Mouse (Mus musculus) limb, embryonic 15.5 days (tissue): Measurements from ENCODE around the gene Vwa3b. TPM values are rescaled to one million over a fixed set of nuclear protein-coding genes. Genes with fewer than 3 reads are reported as not detected.
A peak's percentile ranks its signal among the peaks of the same experiment; 100 is the strongest.

Experiments used
- ATAC-seq: fragments of 200-750 bp; cut with Nextera tagmentation; 2 replicates; pipeline ENCODE4 v1.8.0; 2017; ENCODE audit warnings: low read depth, moderate TSS enrichment; ENCODE audit not compliant: insufficient number of reproducible peaks, low FRiP score, low TSS enrichment
- H3K27ac ChIP-seq: fragments of 300-500 bp; sonication (generic); 2 replicates; pipeline ENCODE4 v1.5.1; 2015; ENCODE audit warnings: moderate library complexity, mild to moderate bottlenecking, inconsistent platforms
- H3K27me3 ChIP-seq: fragments of 300-500 bp; sonication (generic); 2 replicates; pipeline ENCODE4 v1.6.1; 2015; ENCODE audit warnings: inconsistent platforms
- H3K36me3 ChIP-seq: fragments of 300-500 bp; sonication (generic); 2 replicates; pipeline ENCODE4 v1.6.1; 2015; ENCODE audit warnings: inconsistent platforms
- H3K4me1 ChIP-seq: fragments of 300-500 bp; sonication (generic); 2 replicates; pipeline ENCODE4 v1.6.1; 2015; ENCODE audit warnings: inconsistent platforms
- H3K4me2 ChIP-seq: fragments of 300-500 bp; sonication (generic); 2 replicates; pipeline ENCODE4 v1.6.1; 2015; ENCODE audit warnings: mild to moderate bottlenecking, inconsistent platforms
- H3K4me3 ChIP-seq: fragments of 300-500 bp; sonication (generic); 2 replicates; pipeline ENCODE4 v1.5.1; 2015; ENCODE audit warnings: mild to moderate bottlenecking, inconsistent platforms
- H3K9ac ChIP-seq: fragments of 300-500 bp; sonication (generic); 2 replicates; pipeline ENCODE4 v1.6.1; 2015; ENCODE audit warnings: inconsistent platforms
- H3K9me3 ChIP-seq: fragments of 300-500 bp; sonication (generic); 2 replicates; pipeline ENCODE4 v1.6.1; 2016; ENCODE audit warnings: inconsistent platforms
- WGBS: fragments of 180-500 bp; shearing (Covaris S2); methylation state at CpG from one replicate; pipeline ENCODE4 v1.1.7; 2015; 5-methylcytosine and 5-hydroxymethylcytosine counted together
- polyA plus RNA-seq: library from polyadenylated mRNA; unstranded; fragments of >200 nt; fragmentation: Nextera tagmentation; extraction: Ambion mirVana; gene quantifications from 2 replicates; pipeline ENCODE4 v1.2.1, GENCODE M21; 2015

Vwa3b gene
- polyA plus RNA-seq, 1 experiment from 2014 or later = 1.2 TPM

GRCm38 (mm10) chr1:37101717-37102116 lies 75.3 kb downstream of the Vwa3b start:
- Histone ChIP-seq H3K9me3 (no peaks in the 10 kb centered on the region), H3K4me2 (no peak overlapping the region), H3K27ac (no peak overlapping the region), H3K9ac (no peak overlapping the region), H3K4me1 (peaks cover 10% of the 10 kb centered on the region; the same call in 1 of the 2 replicates), H3K36me3 (no peaks in the 10 kb centered on the region), H3K27me3 (no peaks in the 10 kb centered on the region), H3K4me3 (no peak overlapping the region)
- 74% methylated on average over 2 of the region's 2 CpGs for WGBS
- no peak for ATAC-seq

- Histone ChIP-seq H3K27ac (no peak overlapping the region), H3K9me3 (no peaks in the 10 kb centered on the region), H3K36me3 (no peaks in the 10 kb centered on the region), H3K4me3 (no peak overlapping the region), H3K4me1 (peaks cover 3% of the 10 kb centered on the region; the same call in 1 of the 2 replicates), H3K4me2 (no peak overlapping the region), H3K27me3 (no peaks in the 10 kb centered on the region), H3K9ac (no peak overlapping the region)
- no peak for ATAC-seq
- 52% methylated on average over 3 of the region's 3 CpGs for WGBS
Measured at GRCm38 (mm10) chr1:37105194-37105593, 78.8 kb downstream of the Vwa3b start.

GRCm38 (mm10) chr1:37113781-37114180 lies 87.4 kb downstream of the Vwa3b start:
- H3K4me1 ChIP-seq = no peaks in the 10 kb centered on the region
- WGBS = 81% methylated on average over 6 of the region's 6 CpGs
- no peak for ATAC-seq
- no peak overlapping the region for H3K9ac ChIP-seq
- no peak overlapping the region for H3K4me2 ChIP-seq
- no peak overlapping the region for H3K27ac ChIP-seq
- H3K36me3 ChIP-seq = no peaks in the 10 kb centered on the region
- H3K4me3 ChIP-seq = no peak overlapping the region
- H3K9me3 ChIP-seq = no peaks in the 10 kb centered on the region
- H3K27me3 ChIP-seq = no peaks in the 10 kb centered on the region

- Histone ChIP-seq H3K4me3 (no peak overlapping the region), H3K27me3 (no peaks in the 10 kb centered on the region), H3K36me3 (no peaks in the 10 kb centered on the region), H3K9ac (no peak overlapping the region), H3K9me3 (no peaks in the 10 kb centered on the region), H3K4me1 (0 out of 2 replicates have a peak, but pooled peaks cover 3% of the 10 kb centered on the region), H3K4me2 (no peak overlapping the region), H3K27ac (no peak overlapping the region)
- WGBS = 79% methylated on average over 5 of the region's 5 CpGs
- no peak for ATAC-seq
Measured at GRCm38 (mm10) chr1:37115847-37116246, 89.5 kb downstream of the Vwa3b start.

GRCm38 (mm10) chr1:37116574-37116973 lies 90.2 kb downstream of the Vwa3b start:
- Histone ChIP-seq H3K4me1 (0 out of 2 replicates have a peak, but pooled peaks cover 3% of the 10 kb centered on the region), H3K27ac (no peak overlapping the region), H3K9ac (no peak overlapping the region), H3K36me3 (no peaks in the 10 kb centered on the region), H3K9me3 (no peaks in the 10 kb centered on the region), H3K27me3 (no peaks in the 10 kb centered on the region), H3K4me3 (no peak overlapping the region), H3K4me2 (no peak overlapping the region)
- ATAC-seq = no peak
- 83% methylated on average over 9 of the region's 9 CpGs for WGBS

- Histone ChIP-seq H3K9me3 (no peaks in the 10 kb centered on the region), H3K36me3 (no peaks in the 10 kb centered on the region), H3K4me2 (no peak overlapping the region), H3K27me3 (no peaks in the 10 kb centered on the region), H3K4me3 (no peak overlapping the region), H3K9ac (no peak overlapping the region), H3K4me1 (peaks cover 9% of the 10 kb centered on the region), H3K27ac (no peak overlapping the region)
- WGBS = 75% methylated on average over 5 of the region's 5 CpGs
- no peak for ATAC-seq
Measured at GRCm38 (mm10) chr1:37117964-37118363, 91.6 kb downstream of the Vwa3b start.

- peak; percentile 61; the same call in 1 of the 2 replicates for ATAC-seq
- 27% methylated on average over 4 of the region's 4 CpGs for WGBS
- Histone ChIP-seq H3K27me3 (no peaks in the 10 kb centered on the region), H3K9me3 (no peaks in the 10 kb centered on the region), H3K4me1 (peaks cover 11% of the 10 kb centered on the region), H3K9ac (no peak overlapping the region), H3K4me2 (no peak overlapping the region), H3K36me3 (no peaks in the 10 kb centered on the region), H3K4me3 (no peak overlapping the region), H3K27ac (no peak overlapping the region; the same call in 1 of the 2 replicates)
Measured at GRCm38 (mm10) chr1:37122306-37122705, 95.9 kb downstream of the Vwa3b start.

GRCm38 (mm10) chr1:37122798-37123197 lies 96.4 kb downstream of the Vwa3b start:
- Histone ChIP-seq H3K4me3 (no peak overlapping the region), H3K9ac (no peak overlapping the region), H3K36me3 (no peaks in the 10 kb centered on the region), H3K9me3 (no peaks in the 10 kb centered on the region), H3K4me2 (no peak overlapping the region), H3K4me1 (peaks cover 11% of the 10 kb centered on the region), H3K27me3 (no peaks in the 10 kb centered on the region), H3K27ac (no peak overlapping the region)
- WGBS = 18% methylated on average over 3 of the region's 3 CpGs
- no peak for ATAC-seq

GRCm38 (mm10) chr1:37124696-37125349 lies 98.4 kb downstream of the Vwa3b start:
- ATAC-seq = no peak
- Histone ChIP-seq H3K4me3 (no peak overlapping the region), H3K36me3 (no peaks in the 10 kb centered on the region), H3K27me3 (no peaks in the 10 kb centered on the region), H3K4me2 (no peak overlapping the region), H3K4me1 (peaks cover 11% of the 10 kb centered on the region), H3K9ac (no peak overlapping the region), H3K27ac (no peak overlapping the region), H3K9me3 (no peaks in the 10 kb centered on the region)
- WGBS = 56% methylated on average over 12 of the region's 12 CpGs

- no peaks in the 10 kb centered on the region for H3K27me3 ChIP-seq
- no peaks in the 10 kb centered on the region for H3K36me3 ChIP-seq
- no peak overlapping the region for H3K4me3 ChIP-seq
- 77% methylated on average over 8 of the region's 8 CpGs for WGBS
- ATAC-seq = no peak
- H3K27ac ChIP-seq = no peak overlapping the region
- H3K9me3 ChIP-seq = no peaks in the 10 kb centered on the region
- H3K9ac ChIP-seq = no peak overlapping the region
- no peak overlapping the region for H3K4me2 ChIP-seq
- no peaks in the 10 kb centered on the region for H3K4me1 ChIP-seq
Measured at GRCm38 (mm10) chr1:37130012-37130570, 103.7 kb downstream of the Vwa3b start.

- Histone ChIP-seq H3K27ac (no peak overlapping the region), H3K9ac (no peak overlapping the region), H3K4me1 (no peaks in the 10 kb centered on the region), H3K4me2 (no peak overlapping the region), H3K27me3 (no peaks in the 10 kb centered on the region), H3K4me3 (no peak overlapping the region), H3K9me3 (no peaks in the 10 kb centered on the region), H3K36me3 (no peaks in the 10 kb centered on the region)
- ATAC-seq = no peak
Measured at GRCm38 (mm10) chr1:37131146-37131545, 104.8 kb downstream of the Vwa3b start.

GRCm38 (mm10) chr1:37132433-37132832 lies 106.0 kb downstream of the Vwa3b start:
- Histone ChIP-seq H3K27ac (no peak overlapping the region), H3K4me1 (no peaks in the 10 kb centered on the region), H3K27me3 (no peaks in the 10 kb centered on the region), H3K36me3 (no peaks in the 10 kb centered on the region), H3K9me3 (no peaks in the 10 kb centered on the region), H3K4me2 (no peak overlapping the region), H3K4me3 (no peak overlapping the region), H3K9ac (no peak overlapping the region)
- 58% methylated on average over 7 of the region's 7 CpGs for WGBS
- no peak for ATAC-seq
